Mouse (Mus musculus): ENCODE measurements around the gene Eddm3b. TPM values are rescaled to one million over a fixed set of nuclear protein-coding genes. Genes with fewer than 3 reads are reported as not detected.

Gene Eddm3b
- polyA plus RNA-seq, 1 experiment: not detected

DNA sequence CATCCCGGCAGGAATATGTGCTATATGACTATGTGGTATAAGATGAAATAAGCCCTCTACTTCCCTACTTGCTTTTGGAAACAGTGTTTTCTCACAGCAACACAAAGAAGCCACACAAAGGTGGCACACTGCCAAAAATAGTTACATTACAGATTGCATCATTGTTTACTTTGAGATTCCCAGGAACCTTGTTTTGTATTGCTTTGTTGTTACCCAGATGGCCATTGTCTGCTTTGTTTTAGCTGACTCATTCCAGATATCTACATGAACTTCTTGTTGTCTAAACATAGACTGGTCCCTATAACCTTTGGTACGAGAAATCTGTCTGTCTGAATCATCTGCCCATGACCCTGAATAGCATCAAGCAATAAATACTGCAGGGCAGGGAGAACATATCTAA lies 26.1 kb downstream of the Eddm3b start:
- Histone ChIP-seq H3K27ac (ENCODE audit: insufficient read depth, low read depth, low read length) (no peak overlapping the region), H3K4me1 (ENCODE audit: control insufficient read depth, insufficient read depth, low read length) (peaks cover 14% of the 10 kb centered on the region), H3K4me3 (ENCODE audit: insufficient read depth, low read length) (no peak overlapping the region)
- no peak for TF ChIP-seq POLR2A (IDR thresholded peaks at IDR 0.05; ENCODE audit: borderline replicate concordance, low read depth, low read length)
- no peak for TF ChIP-seq CTCF (IDR thresholded peaks at IDR 0.05; ENCODE audit: low read depth, low read length)

DNA sequence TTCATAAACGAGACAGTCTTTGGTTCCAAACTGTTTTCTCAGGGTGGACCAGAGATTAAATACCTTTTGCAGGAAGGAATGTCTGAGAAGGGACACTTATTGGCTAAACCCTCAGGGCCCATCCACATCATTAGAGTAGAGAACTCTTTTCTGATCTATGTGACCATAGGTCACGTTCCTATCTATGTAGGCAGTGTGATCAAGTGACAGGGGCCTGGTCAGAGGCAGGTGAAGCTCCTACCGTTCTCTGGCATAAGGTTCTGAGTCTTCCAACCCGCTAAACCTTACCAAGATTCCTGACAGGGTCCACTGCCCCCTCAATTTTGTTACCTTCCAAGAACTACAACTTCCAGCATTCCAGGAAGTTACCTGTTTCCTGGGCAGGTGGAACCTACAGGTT lies 27.9 kb downstream of the Eddm3b start:
- TF ChIP-seq POLR2A (IDR thresholded peaks at IDR 0.05; ENCODE audit: borderline replicate concordance, low read depth, low read length) (no peak), CTCF (IDR thresholded peaks at IDR 0.05; ENCODE audit: low read depth, low read length) (no peak)

GRCm38 (mm10) chr14:51142568-51142967 lies 28.3 kb downstream of the Eddm3b start:
- Histone ChIP-seq H3K27ac (ENCODE audit: insufficient read depth, low read depth, low read length) (no peak overlapping the region), H3K4me1 (ENCODE audit: control insufficient read depth, insufficient read depth, low read length) (peaks cover 14% of the 10 kb centered on the region), H3K4me3 (ENCODE audit: insufficient read depth, low read length) (no peak overlapping the region)
- TF ChIP-seq POLR2A (IDR thresholded peaks at IDR 0.05; ENCODE audit: borderline replicate concordance, low read depth, low read length) (no peak), CTCF (IDR thresholded peaks at IDR 0.05; ENCODE audit: low read depth, low read length) (no peak)

More for the DNA sequence above, 27.9 kb downstream of the Eddm3b start:
- H3K4me3 ChIP-seq (ENCODE audit: insufficient read depth, low read length): no peak overlapping the region
- H3K27ac ChIP-seq (ENCODE audit: insufficient read depth, low read depth, low read length): no peak overlapping the region
- peaks cover 14% of the 10 kb centered on the region for H3K4me1 ChIP-seq (ENCODE audit: control insufficient read depth, insufficient read depth, low read length)

GRCm38 (mm10) chr14:51143287-51143686 lies 29.1 kb downstream of the Eddm3b start:
- no peak overlapping the region for H3K27ac ChIP-seq (ENCODE audit: insufficient read depth, low read depth, low read length)
- peaks cover 14% of the 10 kb centered on the region for H3K4me1 ChIP-seq (ENCODE audit: control insufficient read depth, insufficient read depth, low read length)
- TF ChIP-seq POLR2A (IDR thresholded peaks at IDR 0.05; ENCODE audit: borderline replicate concordance, low read depth, low read length) (no peak), CTCF (IDR thresholded peaks at IDR 0.05; ENCODE audit: low read depth, low read length) (no peak)
- H3K4me3 ChIP-seq (ENCODE audit: insufficient read depth, low read length): no peak overlapping the region

- H3K4me1 ChIP-seq (ENCODE audit: control insufficient read depth, insufficient read depth, low read length): peaks cover 14% of the 10 kb centered on the region
- no peak overlapping the region for H3K27ac ChIP-seq (ENCODE audit: insufficient read depth, low read depth, low read length)
- TF ChIP-seq POLR2A (IDR thresholded peaks at IDR 0.05; ENCODE audit: borderline replicate concordance, low read depth, low read length) (no peak), CTCF (IDR thresholded peaks at IDR 0.05; ENCODE audit: low read depth, low read length) (no peak)
- H3K4me3 ChIP-seq (ENCODE audit: insufficient read depth, low read length): no peak overlapping the region
These were observed 29.7 kb downstream of the Eddm3b start for GRCm38 (mm10) chr14:51143937-51144336.

DNA sequence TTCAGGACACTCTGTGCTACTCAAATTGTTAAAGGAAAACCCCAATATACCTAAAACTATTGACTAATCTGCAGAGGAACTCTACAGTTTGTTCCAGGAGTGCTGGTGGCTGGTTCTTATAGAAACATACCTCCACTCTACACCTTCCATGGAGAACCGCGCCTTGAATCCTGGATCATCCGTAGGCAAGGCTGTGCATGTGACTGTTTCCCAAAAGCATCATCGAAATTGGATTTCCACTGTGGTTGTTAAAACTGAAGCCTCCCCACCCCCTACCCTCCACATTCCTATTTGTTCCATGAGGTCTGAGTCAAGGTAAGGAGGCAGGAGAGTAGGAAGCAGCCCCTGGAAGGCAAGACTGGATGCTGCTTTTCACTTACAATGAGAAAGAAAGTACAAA lies 30.2 kb downstream of the Eddm3b start:
- TF ChIP-seq CTCF (IDR thresholded peaks at IDR 0.05; ENCODE audit: low read depth, low read length) (no peak), POLR2A (IDR thresholded peaks at IDR 0.05; ENCODE audit: borderline replicate concordance, low read depth, low read length) (no peak)
- H3K4me1 ChIP-seq (ENCODE audit: control insufficient read depth, insufficient read depth, low read length): peaks cover 14% of the 10 kb centered on the region
- H3K27ac ChIP-seq (ENCODE audit: insufficient read depth, low read depth, low read length): no peak overlapping the region
- H3K4me3 ChIP-seq (ENCODE audit: insufficient read depth, low read length): no peak overlapping the region

DNA sequence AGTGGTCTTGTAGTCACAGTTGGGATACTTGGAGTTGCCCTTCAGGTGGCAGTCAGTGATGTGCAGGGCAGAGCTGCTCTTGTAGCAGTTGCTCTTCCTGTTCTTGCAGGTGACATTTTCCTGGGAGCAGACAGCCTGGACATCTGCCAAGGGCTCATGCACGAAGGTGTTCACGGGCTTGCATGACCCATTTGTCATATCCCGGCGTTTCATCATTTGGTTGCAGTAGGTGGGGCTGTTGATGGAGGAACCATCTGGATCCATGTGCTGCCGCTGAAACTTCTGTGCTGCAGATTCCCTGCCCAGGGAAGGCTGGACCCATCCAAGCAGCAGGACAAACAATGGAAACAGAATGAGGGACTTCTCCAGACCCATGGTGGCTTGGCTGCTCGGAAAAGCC lies 31.3 kb downstream of the Eddm3b start:
- H3K27ac ChIP-seq (ENCODE audit: insufficient read depth, low read depth, low read length): no peak overlapping the region
- no peak overlapping the region for H3K4me3 ChIP-seq (ENCODE audit: insufficient read depth, low read length)
- H3K4me1 ChIP-seq (ENCODE audit: control insufficient read depth, insufficient read depth, low read length): peaks cover 6% of the 10 kb centered on the region
- TF ChIP-seq POLR2A (IDR thresholded peaks at IDR 0.05; ENCODE audit: borderline replicate concordance, low read depth, low read length): no peak
- no peak for TF ChIP-seq CTCF (IDR thresholded peaks at IDR 0.05; ENCODE audit: low read depth, low read length)

GRCm38 (mm10) chr14:51146685-51147084 lies 32.5 kb downstream of the Eddm3b start, which contains the start of gene Rnase1:
Rnase1 (minus strand) TSS chr14:51146785.
- Histone ChIP-seq H3K4me3 (ENCODE audit: insufficient read depth, low read length) (no peak within 1 kb of the TSS), H3K4me1 (ENCODE audit: control insufficient read depth, insufficient read depth, low read length) (peaks cover 2% of the 10 kb centered on the region; the same call in 1 of the 2 replicates), H3K27ac (ENCODE audit: insufficient read depth, low read depth, low read length) (no peak within 1 kb of the TSS)
- no peak for TF ChIP-seq POLR2A (IDR thresholded peaks at IDR 0.05; ENCODE audit: borderline replicate concordance, low read depth, low read length)
- no peak for TF ChIP-seq CTCF (IDR thresholded peaks at IDR 0.05; ENCODE audit: low read depth, low read length)

- Histone ChIP-seq H3K4me3 (ENCODE audit: insufficient read depth, low read length) (no peak overlapping the region), H3K27ac (ENCODE audit: insufficient read depth, low read depth, low read length) (no peak overlapping the region), H3K4me1 (ENCODE audit: control insufficient read depth, insufficient read depth, low read length) (peaks cover 2% of the 10 kb centered on the region; the same call in 1 of the 2 replicates)
- TF ChIP-seq POLR2A (IDR thresholded peaks at IDR 0.05; ENCODE audit: borderline replicate concordance, low read depth, low read length): no peak
- TF ChIP-seq CTCF (IDR thresholded peaks at IDR 0.05; ENCODE audit: low read depth, low read length): no peak
These were observed 33.8 kb downstream of the Eddm3b start for GRCm38 (mm10) chr14:51148006-51148405.

GRCm38 (mm10) chr14:51149164-51149563 lies 34.9 kb downstream of the Eddm3b start:
- Histone ChIP-seq H3K4me1 (ENCODE audit: control insufficient read depth, insufficient read depth, low read length) (no peaks in the 10 kb centered on the region), H3K27ac (ENCODE audit: insufficient read depth, low read depth, low read length) (no peak overlapping the region)
- no peak for TF ChIP-seq CTCF (IDR thresholded peaks at IDR 0.05; ENCODE audit: low read depth, low read length)
- no peak for TF ChIP-seq POLR2A (IDR thresholded peaks at IDR 0.05; ENCODE audit: borderline replicate concordance, low read depth, low read length)

More at GRCm38 (mm10) chr14:51149164-51149563, 34.9 kb downstream of the Eddm3b start:
- no peak overlapping the region for H3K4me3 ChIP-seq (ENCODE audit: insufficient read depth, low read length)

Measured in bone marrow macrophage, adult 2 months (primary cell).